ENCODE assay signal across 8 mouse cellular contexts in the genomic region with DNA sequence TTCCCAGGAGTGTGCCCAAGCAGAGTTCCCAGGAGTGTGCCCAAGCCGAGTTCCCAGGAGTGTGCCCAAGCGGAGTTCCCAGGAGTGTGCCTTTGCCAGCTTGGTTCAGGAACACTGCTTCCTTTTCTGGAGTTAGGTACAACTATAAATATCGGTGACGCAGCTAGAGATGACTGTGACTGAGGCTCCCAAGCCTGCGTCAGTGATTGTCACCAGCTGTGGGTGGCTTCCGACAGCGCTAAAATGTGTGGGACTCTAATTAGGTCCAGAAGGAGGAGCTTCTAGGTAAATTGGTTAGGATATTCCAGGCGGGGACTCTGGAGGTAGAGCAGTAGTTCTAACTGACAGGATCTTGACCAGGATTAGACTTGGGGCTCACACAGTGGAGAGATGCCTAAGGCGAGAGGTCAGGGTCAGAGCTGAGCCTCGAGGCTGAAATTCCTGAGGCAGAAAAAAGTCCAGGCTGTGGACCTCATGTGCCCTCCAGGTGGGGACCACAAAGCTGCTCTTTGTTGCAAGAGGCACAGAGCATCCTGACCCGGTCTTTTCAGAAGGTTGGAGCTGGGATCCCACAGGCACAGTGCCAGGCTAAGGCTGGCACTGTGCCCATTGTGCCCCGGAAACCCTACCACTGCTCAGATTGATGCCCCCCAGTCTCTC. TPM values are rescaled to one million over a fixed set of nuclear protein-coding genes. Genes with fewer than 3 reads are reported as not detected.
DNase-seq lines count a peak whose midpoint lies in the region; ATAC-seq and TF ChIP-seq lines count a peak whose summit lies in the region.

No protein-coding gene starts in this region.

- no peak overlapping the region for H3K27ac ChIP-seq in embryonic facial prominence, embryonic 12.5 days
- H3K27ac ChIP-seq in hindbrain, postnatal 0 days = peak overlapping the region; percentile 58; the same call in 1 of the 2 replicates

- 20% methylated on average over 12 of the region's 12 CpGs for WGBS in embryonic facial prominence, embryonic 12.5 days
- WGBS in hindbrain, postnatal 0 days = 36% methylated on average over 12 of the region's 12 CpGs

- peak; percentile 45 to 50 for DNase-seq in adrenal gland, postnatal 36 days
- no peak for DNase-seq in adrenal gland, postnatal 14 days
- DNase-seq in left cerebral cortex, adult 18-20 months (ENCODE audit: low spot score in 2 of 2) = peak; percentile 75 to 79
- no peak for DNase-seq in left cerebral cortex, postnatal 10 days (ENCODE audit: extremely low spot score in 1 of 2, low spot score in 2 of 2)
- no peak for DNase-seq in hindbrain, postnatal 0 days (ENCODE audit: low spot score)
- peak; percentile 91 for DNase-seq in telencephalon, adult 2 months (ENCODE audit: low read depth, low spot score)
- DNase-seq in spleen, postnatal 36 days (ENCODE audit: low spot score in 2 of 2) = no peak

- no peak overlapping the region for H3K4me2 ChIP-seq in embryonic facial prominence, embryonic 12.5 days (replicated peaks)
- H3K4me2 ChIP-seq in hindbrain, postnatal 0 days (ENCODE audit: low read depth, low read length) = no peak overlapping the region

- H3K36me3 ChIP-seq in embryonic facial prominence, embryonic 12.5 days = no peaks in the 10 kb centered on the region
- H3K36me3 ChIP-seq in hindbrain, postnatal 0 days (ENCODE audit: insufficient read depth, low read length) = no peaks in the 10 kb centered on the region

- TF ChIP-seq CTCF in hindbrain, postnatal 0 days (IDR thresholded peaks at IDR 0.05; ENCODE audit: low read depth) = no peak

- no peak overlapping the region for H3K9ac ChIP-seq in embryonic facial prominence, embryonic 12.5 days
- no peak overlapping the region; the same call in 1 of the 2 replicates for H3K9ac ChIP-seq in hindbrain, postnatal 0 days (replicated peaks; ENCODE audit: low read length)

- H3K9me3 ChIP-seq in embryonic facial prominence, embryonic 12.5 days = no peaks in the 10 kb centered on the region
- no peaks in the 10 kb centered on the region for H3K9me3 ChIP-seq in hindbrain, postnatal 0 days (ENCODE audit: low read length)

- H3K27me3 ChIP-seq in embryonic facial prominence, embryonic 12.5 days = no peaks in the 10 kb centered on the region
- H3K27me3 ChIP-seq in hindbrain, postnatal 0 days (ENCODE audit: insufficient read depth, low read length) = no peaks in the 10 kb centered on the region

- peaks cover 34% of the 10 kb centered on the region for H3K4me1 ChIP-seq in embryonic facial prominence, embryonic 12.5 days
- peaks cover 22% of the 10 kb centered on the region for H3K4me1 ChIP-seq in hindbrain, postnatal 0 days (ENCODE audit: insufficient read depth, low read length)

- H3K4me3 ChIP-seq in embryonic facial prominence, embryonic 12.5 days = no peak overlapping the region
- no peak overlapping the region for H3K4me3 ChIP-seq in hindbrain, postnatal 0 days (ENCODE audit: low read length)

- intact Hi-C loops in left cerebral cortex, postnatal 10 days (cut with DNase I) = no loop called here

- 0 out of 2 replicates have a peak, but pooled peaks have one; percentile 18 for ATAC-seq in embryonic facial prominence, embryonic 12.5 days (ENCODE audit: insufficient number of reproducible peaks, insufficient read depth, low FRiP score, low TSS enrichment)
- ATAC-seq in hindbrain, postnatal 0 days = no peak

RNA-seq across cellular contexts. Expression of a gene that starts 51.1 kb away (rescaled TPM):
- 100 to 1,000 TPM; 103 to 107 TPM for total RNA-seq in adrenal gland, postnatal 36 days (2021)
- total RNA-seq in adrenal gland, postnatal 14 days (2021) = 87.4 and 92.1 TPM in 2 replicates
- 10 to 100 TPM; 90.8 to 93.4 TPM for total RNA-seq in left cerebral cortex, adult 18-20 months (2021)
- 10 to 100 TPM; 79.4 to 82.8 TPM for total RNA-seq in left cerebral cortex, postnatal 10 days (2021)
- polyA plus RNA-seq in embryonic facial prominence, embryonic 12.5 days (2016; fragmentation: Nextera tagmentation; extraction: Ambion mirVana) = 78.8 and 80.0 TPM in 2 replicates
- total RNA-seq in hindbrain, postnatal 0 days (2014; rRNA removed) = 84.1 and 96.6 TPM in 2 replicates
- 73.3 and 76.2 TPM in 2 replicates for polyA plus RNA-seq in hindbrain, postnatal 0 days (2015; fragmentation: Nextera tagmentation; extraction: Ambion mirVana)

RNA-seq across cellular contexts. Expression of a gene that starts 52.8 kb away (rescaled TPM):
- total RNA-seq in adrenal gland, postnatal 36 days (2021) = 10 to 100 TPM; 35.5 to 52.6 TPM
- 26.0 and 34.5 TPM in 2 replicates for total RNA-seq in adrenal gland, postnatal 14 days (2021)
- 10 to 100 TPM; 13.5 to 13.6 TPM for total RNA-seq in left cerebral cortex, adult 18-20 months (2021)
- total RNA-seq in left cerebral cortex, postnatal 10 days (2021) = 10 to 100 TPM; 10.7 to 12.4 TPM
- polyA plus RNA-seq in embryonic facial prominence, embryonic 12.5 days (2016; fragmentation: Nextera tagmentation; extraction: Ambion mirVana) = 35.3 and 41.4 TPM in 2 replicates
- 19.8 and 43.2 TPM in 2 replicates for total RNA-seq in hindbrain, postnatal 0 days (2014; rRNA removed)
- polyA plus RNA-seq in hindbrain, postnatal 0 days (2015; fragmentation: Nextera tagmentation; extraction: Ambion mirVana) = 12.5 and 13.7 TPM in 2 replicates

RNA-seq across cellular contexts. Expression of a gene that starts 55.3 kb away (rescaled TPM):
- 10 to 100 TPM in 1 of 2 experiments, 1 to 10 TPM in 1; 9.4 to 33.2 TPM for total RNA-seq in adrenal gland, postnatal 36 days (2021)
- 14.7 and 16.5 TPM in 2 replicates for total RNA-seq in adrenal gland, postnatal 14 days (2021)
- 1 to 10 TPM; 2.3 to 3.2 TPM for total RNA-seq in left cerebral cortex, adult 18-20 months (2021)
- 1 to 10 TPM; 3.4 to 3.8 TPM for total RNA-seq in left cerebral cortex, postnatal 10 days (2021)
- 2.0 and 3.1 TPM in 2 replicates for polyA plus RNA-seq in embryonic facial prominence, embryonic 12.5 days (2016; fragmentation: Nextera tagmentation; extraction: Ambion mirVana)
- total RNA-seq in hindbrain, postnatal 0 days (2014; rRNA removed) = 2.1 and 6.0 TPM in 2 replicates
- 1.8 and 2.8 TPM in 2 replicates for polyA plus RNA-seq in hindbrain, postnatal 0 days (2015; fragmentation: Nextera tagmentation; extraction: Ambion mirVana)

Comparison
In these comparisons a context has a peak if more than half of its experiments do, and no peak if none do; other contexts are left out.
1. DNase-seq: peak in adrenal gland, postnatal 36 days (2 of 2), left cerebral cortex, adult 18-20 months (2 of 2) and telencephalon, adult 2 months (single experiment); none in adrenal gland, postnatal 14 days (single experiment), left cerebral cortex, postnatal 10 days (0 of 2), hindbrain, postnatal 0 days (single experiment) and spleen, postnatal 36 days (0 of 2).